Mouse (Mus musculus): ENCODE results near the gene Mab21l2.

DNA sequence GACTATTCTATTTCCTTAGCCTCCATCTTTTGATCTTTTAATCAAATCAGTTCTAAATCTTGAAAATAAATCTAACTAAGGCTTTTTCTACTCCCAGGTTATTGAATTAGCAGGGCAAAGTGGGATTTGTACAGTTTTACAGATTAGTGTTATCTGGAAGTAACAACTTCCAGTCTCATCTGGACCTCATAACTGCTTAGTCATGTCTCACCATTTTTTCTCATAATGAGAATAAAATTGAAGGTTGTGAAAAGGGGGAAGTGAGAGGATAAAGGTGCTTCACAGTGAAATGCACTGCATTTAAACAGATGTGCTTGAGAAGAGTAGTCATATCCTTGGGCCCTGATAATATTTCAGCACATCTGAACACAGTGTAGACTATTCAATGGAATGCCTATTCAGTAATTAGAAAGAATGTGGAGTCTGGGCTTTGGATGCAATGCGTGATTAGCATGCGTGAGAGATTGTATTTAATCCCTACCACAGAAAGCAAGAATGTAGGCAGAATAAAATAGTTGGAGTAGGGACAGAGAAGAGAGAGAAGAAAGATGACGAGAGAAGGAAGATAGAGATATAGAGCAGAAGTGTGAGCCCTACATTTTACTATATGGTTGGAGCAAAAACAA is 25.4 kb downstream of the Mab21l2 start:
- TF ChIP-seq CTCF (IDR thresholded peaks at IDR 0.05; ENCODE audit: extremely low read depth, insufficient read depth, insufficient read length, insufficient replicate concordance) (no peak), POLR2A (IDR thresholded peaks at IDR 0.05; ENCODE audit: low read depth, low read length) (no peak)
